Mouse (Mus musculus) B cell, adult (primary cell): ENCODE data around the gene Defb18. TPM values are rescaled to one million over a fixed set of nuclear protein-coding genes. Genes with fewer than 3 reads are reported as not detected.

Experiments used
- total RNA-seq: library from RNA; stranded (reverse); gene quantifications from 4 replicates; pipeline ENCODE4 v1.2.4, GENCODE M21; 2023; ENCODE audit not compliant: inconsistent age

The Defb18 gene
- total RNA-seq: not detected in 4 replicates

DNA sequence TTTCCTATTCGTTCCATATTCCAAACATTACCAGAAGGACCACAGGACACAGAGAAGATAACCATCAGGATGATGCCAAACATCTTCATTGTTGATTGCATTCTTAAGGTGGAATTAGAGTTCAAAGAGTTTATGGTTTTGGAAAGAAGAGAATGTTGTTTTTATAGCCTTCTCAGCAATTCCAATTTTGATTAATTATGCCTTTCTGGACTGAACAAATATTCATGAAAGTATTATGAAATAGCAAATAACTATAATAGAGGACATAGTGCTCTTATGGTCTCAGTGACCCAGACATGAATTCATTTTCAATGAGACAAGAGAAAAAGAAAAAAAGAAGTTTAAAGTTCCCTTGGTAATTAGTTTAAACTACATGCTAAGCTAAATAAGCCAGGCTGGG, at the start of gene Defb18:
Gene Defb18, minus strand, starts transcription at position 101 of the 400 bp plus-strand sequence.

GRCm38 (mm10) chr1:18265038-18265437, 27.8 kb upstream of the Defb18 start, which contains the start of gene Defb41:
TSS of gene Defb41 (minus strand) at chr1:18265138.

Other genes with a start within 250 kb of the Defb18 start
- gene Crisp4, start 91.5 kb downstream of the Defb18 start, total RNA-seq: not detected in 4 replicates
- gene Defb41, start 27.7 kb upstream of the Defb18 start, total RNA-seq: not detected in 4 replicates